Mouse (Mus musculus): Measurements from ENCODE around the gene Cast. TPM values are rescaled to one million over a fixed set of nuclear protein-coding genes. Genes with fewer than 3 reads are reported as not detected.

The Cast gene
- total RNA-seq (2014; rRNA removed) (4.8 and 6.7 TPM in 2 replicates), polyA plus RNA-seq (2015; fragmentation: Nextera tagmentation; extraction: Ambion mirVana) (3.0 and 4.3 TPM in 2 replicates)

- H3K36me3 ChIP-seq (ENCODE audit: insufficient read depth) = no peaks in the 10 kb centered on the region
- no peaks in the 10 kb centered on the region for H3K9me3 ChIP-seq (ENCODE audit: low read length)
- WGBS = 2% methylated on average over 36 of the region's 36 CpGs
- peak within 1 kb of the TSS; percentile 63 for H3K4me3 ChIP-seq (ENCODE audit: low read depth, low read length)
- TF ChIP-seq CTCF (IDR thresholded peaks at IDR 0.05; ENCODE audit: low read depth) = no peak
- peak; percentile 89 for ATAC-seq
- H3K27me3 ChIP-seq (ENCODE audit: insufficient read depth, low read length) = no peaks in the 10 kb centered on the region; the same call in 1 of the 2 replicates
- peak; percentile 27 for DNase-seq
- H3K4me2 ChIP-seq (ENCODE audit: low read depth) = peak within 1 kb of the TSS; percentile 98
- no peak within 1 kb of the TSS for H3K27ac ChIP-seq (ENCODE audit: low read depth, low read length)
- peak within 1 kb of the TSS; percentile 58 for H3K9ac ChIP-seq
- no peaks in the 10 kb centered on the region for H3K4me1 ChIP-seq (ENCODE audit: insufficient read depth)
Measured at GRCm38 (mm10) chr13:74808152-74808929, at the start of gene Cast. Gene Cast, minus strand, starts transcription at chr13:74808810.

- DNase-seq = peak; percentile 66
- Histone ChIP-seq H3K4me1 (ENCODE audit: insufficient read depth) (no peaks in the 10 kb centered on the region), H3K4me2 (ENCODE audit: low read depth) (no peak overlapping the region), H3K9me3 (ENCODE audit: low read length) (no peaks in the 10 kb centered on the region), H3K9ac (no peak overlapping the region), H3K27ac (ENCODE audit: low read depth, low read length) (no peak overlapping the region), H3K36me3 (ENCODE audit: insufficient read depth) (no peaks in the 10 kb centered on the region), H3K27me3 (ENCODE audit: insufficient read depth, low read length) (no peaks in the 10 kb centered on the region), H3K4me3 (ENCODE audit: low read depth, low read length) (no peak overlapping the region)
- peak; percentile 66 for TF ChIP-seq CTCF (IDR thresholded peaks at IDR 0.05; ENCODE audit: low read depth)
- 1% methylated on average over 3 of the region's 3 CpGs for WGBS
- ATAC-seq = peak; percentile 87
Measured at GRCm38 (mm10) chr13:74854338-74855047, 45.9 kb upstream of the Cast start.

GRCm38 (mm10) chr13:74850823-74851222, 42.2 kb upstream of the Cast start:
- Histone ChIP-seq H3K4me3 (ENCODE audit: low read depth, low read length) (no peak overlapping the region), H3K4me2 (ENCODE audit: low read depth) (no peak overlapping the region), H3K36me3 (ENCODE audit: insufficient read depth) (no peaks in the 10 kb centered on the region), H3K9ac (no peak overlapping the region), H3K4me1 (ENCODE audit: insufficient read depth) (no peaks in the 10 kb centered on the region), H3K27ac (ENCODE audit: low read depth, low read length) (no peak overlapping the region), H3K27me3 (ENCODE audit: insufficient read depth, low read length) (no peaks in the 10 kb centered on the region), H3K9me3 (ENCODE audit: low read length) (no peaks in the 10 kb centered on the region)
- 92% methylated on average over 2 of the region's 2 CpGs for WGBS
- no peak for TF ChIP-seq CTCF (IDR thresholded peaks at IDR 0.05; ENCODE audit: low read depth)
- DNase-seq (no peak), ATAC-seq (no peak)

- no peak for TF ChIP-seq CTCF (IDR thresholded peaks at IDR 0.05; ENCODE audit: low read depth)
- WGBS = 75% methylated on average over 1 of the region's 1 CpGs
- Histone ChIP-seq H3K4me1 (ENCODE audit: insufficient read depth) (no peaks in the 10 kb centered on the region), H3K27me3 (ENCODE audit: insufficient read depth, low read length) (no peaks in the 10 kb centered on the region), H3K36me3 (ENCODE audit: insufficient read depth) (no peaks in the 10 kb centered on the region), H3K9me3 (ENCODE audit: low read length) (no peaks in the 10 kb centered on the region), H3K4me2 (ENCODE audit: low read depth) (no peak overlapping the region), H3K27ac (ENCODE audit: low read depth, low read length) (no peak overlapping the region), H3K4me3 (ENCODE audit: low read depth, low read length) (no peak overlapping the region), H3K9ac (no peak overlapping the region)
- ATAC-seq = no peak
- DNase-seq = no peak
Measured at GRCm38 (mm10) chr13:74845886-74846285, 37.3 kb upstream of the Cast start.

GRCm38 (mm10) chr13:74834543-74834942, 25.9 kb upstream of the Cast start:
- no peak overlapping the region for H3K4me2 ChIP-seq (ENCODE audit: low read depth)
- H3K4me1 ChIP-seq (ENCODE audit: insufficient read depth) = no peaks in the 10 kb centered on the region
- 46% methylated on average over 1 of the region's 1 CpGs for WGBS
- H3K9me3 ChIP-seq (ENCODE audit: low read length) = no peaks in the 10 kb centered on the region
- H3K27ac ChIP-seq (ENCODE audit: low read depth, low read length) = no peak overlapping the region
- H3K36me3 ChIP-seq (ENCODE audit: insufficient read depth) = no peaks in the 10 kb centered on the region
- no peak for DNase-seq
- no peak for ATAC-seq
- no peak for TF ChIP-seq CTCF (IDR thresholded peaks at IDR 0.05; ENCODE audit: low read depth)
- H3K9ac ChIP-seq = no peak overlapping the region
- H3K27me3 ChIP-seq (ENCODE audit: insufficient read depth, low read length) = no peaks in the 10 kb centered on the region
- H3K4me3 ChIP-seq (ENCODE audit: low read depth, low read length) = no peak overlapping the region

- H3K36me3 ChIP-seq (ENCODE audit: insufficient read depth) = no peaks in the 10 kb centered on the region
- no peak for DNase-seq
Measured at GRCm38 (mm10) chr13:74822095-74822494, 13.5 kb upstream of the Cast start.

GRCm38 (mm10) chr13:74815753-74816152, 7.1 kb upstream of the Cast start:
- H3K27ac ChIP-seq (ENCODE audit: low read depth, low read length) = no peak overlapping the region
- WGBS = 92% methylated on average over 1 of the region's 1 CpGs
- no peak for DNase-seq
- no peaks in the 10 kb centered on the region for H3K27me3 ChIP-seq (ENCODE audit: insufficient read depth, low read length)
- no peaks in the 10 kb centered on the region for H3K36me3 ChIP-seq (ENCODE audit: insufficient read depth)
- TF ChIP-seq CTCF (IDR thresholded peaks at IDR 0.05; ENCODE audit: low read depth) = no peak
- H3K4me3 ChIP-seq (ENCODE audit: low read depth, low read length) = no peak overlapping the region
- no peaks in the 10 kb centered on the region for H3K4me1 ChIP-seq (ENCODE audit: insufficient read depth)
- ATAC-seq = no peak
- no peak overlapping the region for H3K4me2 ChIP-seq (ENCODE audit: low read depth)
- no peaks in the 10 kb centered on the region for H3K9me3 ChIP-seq (ENCODE audit: low read length)
- H3K9ac ChIP-seq = no peak overlapping the region

More at GRCm38 (mm10) chr13:74822095-74822494, 13.5 kb upstream of the Cast start:
- Histone ChIP-seq H3K9ac (no peak overlapping the region), H3K27me3 (ENCODE audit: insufficient read depth, low read length) (no peaks in the 10 kb centered on the region), H3K4me1 (ENCODE audit: insufficient read depth) (no peaks in the 10 kb centered on the region), H3K27ac (ENCODE audit: low read depth, low read length) (no peak overlapping the region), H3K9me3 (ENCODE audit: low read length) (no peaks in the 10 kb centered on the region), H3K4me3 (ENCODE audit: low read depth, low read length) (no peak overlapping the region), H3K4me2 (ENCODE audit: low read depth) (no peak overlapping the region)
- no peak for TF ChIP-seq CTCF (IDR thresholded peaks at IDR 0.05; ENCODE audit: low read depth)
- no peak for ATAC-seq
- WGBS = 74% methylated on average over 3 of the region's 3 CpGs
